Mouse (Mus musculus) olfactory bulb, adult 2 months (tissue): ENCODE results near the gene Otoa.

ENCODE experiments used
- CTCF ChIP-seq: fragments of 200-500 bp; IDR thresholded peaks from 2 replicates; pipeline ENCODE4 v1.5.1; 2012; ENCODE audit warnings: low read depth, mild to moderate bottlenecking, low read length, moderate library complexity; ENCODE audit not compliant: insufficient read depth
- POLR2A ChIP-seq: fragments of 200-500 bp; IDR thresholded peaks from 2 replicates; pipeline ENCODE4 v1.6.1; 2012; ENCODE audit warnings: mild to moderate bottlenecking, low read depth, low read length, moderate library complexity; ENCODE audit not compliant: insufficient read depth

- no peak for TF ChIP-seq CTCF
- TF ChIP-seq POLR2A, result no peak
Observed at GRCm38 (mm10) chr7:121081350-121081749, at the start of gene Otoa.
